Mouse (Mus musculus) hindbrain, embryonic 10.5 days (tissue): ENCODE results near the gene Olfr65. TPM values are rescaled to one million over a fixed set of nuclear protein-coding genes. Genes with fewer than 3 reads are reported as not detected.

Source experiments
- DNase-seq: peaks from one replicate; pipeline ENCODE4 v3.0.0-alpha.2; 2017; ENCODE audit warnings: low spot score
- H3K27ac ChIP-seq: fragments of 300-500 bp; sonication (generic); 2 replicates; pipeline ENCODE4 v1.5.1; 2016; ENCODE audit warnings: mild to moderate bottlenecking, moderate library complexity
- H3K27me3 ChIP-seq: fragments of 300-500 bp; sonication (generic); 2 replicates; pipeline ENCODE4 v1.6.1; 2016; ENCODE audit warnings: mild to moderate bottlenecking; ENCODE audit not compliant: poor library complexity, insufficient read depth, severe bottlenecking
- H3K36me3 ChIP-seq: fragments of 300-500 bp; sonication (generic); 2 replicates; pipeline ENCODE4 v1.6.1; 2016; ENCODE audit warnings: mild to moderate bottlenecking, moderate library complexity
- H3K4me1 ChIP-seq: fragments of 300-500 bp; sonication (generic); replicated peaks from 2 replicates; pipeline ENCODE4 v1.6.1; 2016; ENCODE audit warnings: mild to moderate bottlenecking
- H3K4me3 ChIP-seq: fragments of 300-500 bp; sonication (generic); 2 replicates; pipeline ENCODE4 v1.5.1; 2016; ENCODE audit warnings: mild to moderate bottlenecking, moderate library complexity
- H3K9me3 ChIP-seq: fragments of 300-500 bp; sonication (generic); 2 replicates; pipeline ENCODE4 v1.6.1; 2016; ENCODE audit warnings: mild to moderate bottlenecking, moderate library complexity
- WGBS: fragments of 180-500 bp; shearing (Covaris S2); methylation state at CpG from one replicate; pipeline ENCODE4 v1.1.7; 2016; 5-methylcytosine and 5-hydroxymethylcytosine counted together
- polyA plus RNA-seq: library from polyadenylated mRNA; unstranded; fragments of >200 nt; fragmentation: Nextera tagmentation; extraction: Ambion mirVana; gene quantifications from 2 replicates; pipeline ENCODE4 v1.2.1, GENCODE M21; 2016

Gene Olfr65
- polyA plus RNA-seq, 1 experiment from 2014 or later, result not detected

DNA sequence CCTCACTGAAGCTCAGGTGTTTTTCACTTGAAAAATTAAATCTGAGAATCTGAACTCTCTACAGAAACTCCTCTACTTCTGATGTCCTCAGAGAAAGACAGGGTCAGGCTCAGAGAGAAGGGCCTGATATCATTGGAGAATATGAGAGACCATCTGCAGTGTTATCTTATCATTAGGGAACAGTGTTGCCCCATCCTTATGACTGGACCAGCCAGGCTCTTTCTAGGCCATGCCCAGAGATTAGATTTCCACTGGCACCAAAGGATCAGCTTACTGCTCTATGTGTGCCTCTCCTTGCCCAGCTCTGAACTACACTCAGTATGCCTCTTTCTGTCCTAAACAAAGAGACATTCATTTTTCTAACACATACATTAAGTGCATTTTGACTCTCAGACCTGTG is 12.1 kb downstream of the Olfr65 start:
- Histone ChIP-seq H3K36me3 (no peaks in the 10 kb centered on the region), H3K27ac (no peak overlapping the region), H3K27me3 (no peaks in the 10 kb centered on the region), H3K4me1 (no peaks in the 10 kb centered on the region), H3K4me3 (no peak overlapping the region), H3K9me3 (no peaks in the 10 kb centered on the region)
- DNase-seq, result no peak

- H3K27me3 ChIP-seq, result no peaks in the 10 kb centered on the region
- H3K4me1 ChIP-seq, result no peaks in the 10 kb centered on the region
- H3K27ac ChIP-seq, result no peak within 1 kb of the TSS
- H3K4me3 ChIP-seq, result no peak within 1 kb of the TSS
- no peaks in the 10 kb centered on the region for H3K9me3 ChIP-seq
- no peaks in the 10 kb centered on the region for H3K36me3 ChIP-seq
- no peak for DNase-seq
These were observed 25.2 kb downstream of the Olfr65 start, which contains the start of gene Olfr631 for GRCm38 (mm10) chr7:103928525-103928924. Gene Olfr631 (plus strand): TSS chr7:103928825.

DNA sequence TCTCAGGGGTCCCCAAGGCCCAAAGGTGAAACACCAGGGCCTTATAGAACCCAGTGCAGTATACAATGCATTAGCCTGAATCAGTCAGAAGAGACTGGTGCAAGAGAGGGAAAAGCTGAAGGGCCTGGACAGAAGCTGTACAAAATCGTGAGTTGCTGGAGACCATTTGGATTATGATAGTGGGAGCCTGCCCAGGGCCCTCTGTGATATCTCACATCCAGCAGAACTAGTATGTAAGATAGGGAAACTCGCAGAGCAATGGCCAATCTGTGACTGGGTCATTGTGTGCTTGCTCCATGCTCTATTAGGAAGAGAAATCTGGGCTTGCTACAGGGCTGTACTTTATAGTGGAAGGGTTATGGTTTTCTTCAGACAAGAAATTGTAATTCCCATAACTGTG is 31.0 kb downstream of the Olfr65 start, which contains the start of gene Olfr632:
Gene Olfr632, plus strand, starts transcription at position 84 of the 400 bp plus-strand sequence.
- no peak for DNase-seq
- Histone ChIP-seq H3K36me3 (no peaks in the 10 kb centered on the region), H3K9me3 (no peaks in the 10 kb centered on the region), H3K27me3 (no peaks in the 10 kb centered on the region), H3K27ac (no peak within 1 kb of the TSS), H3K4me3 (no peak within 1 kb of the TSS), H3K4me1 (no peaks in the 10 kb centered on the region)
- WGBS, result 75% methylated on average over 2 of the region's 2 CpGs

DNA sequence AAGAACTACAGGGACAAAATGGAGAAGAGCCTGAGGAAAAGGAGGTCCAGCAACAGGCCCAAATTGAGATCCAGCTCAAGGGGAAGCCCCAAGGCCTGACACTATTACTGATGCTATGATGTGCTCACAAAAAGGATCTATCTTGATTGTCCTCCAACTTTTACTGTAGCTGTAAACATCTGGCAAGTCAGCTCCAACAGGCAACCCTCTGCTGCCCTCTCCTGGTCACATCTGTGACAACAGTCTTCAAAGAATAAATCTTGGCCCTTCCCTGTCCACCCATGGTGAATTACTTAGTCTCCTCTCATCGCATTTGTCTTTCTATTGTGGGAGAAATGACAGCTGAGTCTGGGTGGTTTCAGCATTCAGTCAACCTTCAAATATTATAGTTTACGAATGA is 39.4 kb downstream of the Olfr65 start:
- no peak overlapping the region for H3K27ac ChIP-seq
- no peaks in the 10 kb centered on the region for H3K27me3 ChIP-seq

GRCm38 (mm10) chr7:103944137-103944536 is 40.9 kb downstream of the Olfr65 start, which contains the start of gene Olfr633:
Gene Olfr633 (plus strand): TSS chr7:103944437.
- DNase-seq, result no peak
- no peaks in the 10 kb centered on the region for H3K27me3 ChIP-seq
- H3K36me3 ChIP-seq, result no peaks in the 10 kb centered on the region
- no peaks in the 10 kb centered on the region for H3K9me3 ChIP-seq
- H3K27ac ChIP-seq, result no peak within 1 kb of the TSS
- H3K4me1 ChIP-seq, result no peaks in the 10 kb centered on the region
- no peak within 1 kb of the TSS for H3K4me3 ChIP-seq

More for the DNA sequence above, 39.4 kb downstream of the Olfr65 start:
- DNase-seq, result peak; percentile 60
- Histone ChIP-seq H3K4me3 (no peak overlapping the region), H3K9me3 (no peaks in the 10 kb centered on the region), H3K36me3 (no peaks in the 10 kb centered on the region), H3K4me1 (no peaks in the 10 kb centered on the region)
- WGBS, result 35% methylated on average over 2 of the region's 2 CpGs

Other genes with a start within 250 kb of the Olfr65 start
- not detected in 2 replicates for gene Olfr623, start 239.8 kb upstream of the Olfr65 start, polyA plus RNA-seq
- gene Olfr624, start 232.3 kb upstream of the Olfr65 start, polyA plus RNA-seq, result 0.03 TPM in 1 of 2 replicates, not detected in the other
- not detected in 2 replicates for gene Olfr625-ps1, start 220.8 kb upstream of the Olfr65 start, polyA plus RNA-seq
- gene Olfr243, start 188.8 kb upstream of the Olfr65 start, polyA plus RNA-seq, result not detected in 2 replicates
- not detected in 2 replicates for gene Olfr628, start 173.1 kb upstream of the Olfr65 start, polyA plus RNA-seq
- not detected in 2 replicates for gene Olfr629, start 158.5 kb upstream of the Olfr65 start, polyA plus RNA-seq
- not detected in 2 replicates for gene Olfr630, start 146.2 kb upstream of the Olfr65 start, polyA plus RNA-seq
- not detected in 2 replicates for gene Olfr69, start 131.9 kb upstream of the Olfr65 start, polyA plus RNA-seq
- gene Olfr68, start 123.8 kb upstream of the Olfr65 start, polyA plus RNA-seq, result not detected in 2 replicates
- not detected in 2 replicates for gene Olfr67, start 111.7 kb upstream of the Olfr65 start, polyA plus RNA-seq
- 187 and 377 TPM in 2 replicates for gene Hbb-bt, start 89.5 kb upstream of the Olfr65 start, polyA plus RNA-seq
- 78.1 and 116 TPM in 2 replicates for gene Hbb-bs, start 75.4 kb upstream of the Olfr65 start, polyA plus RNA-seq
- 0.63 TPM in 1 of 2 replicates, not detected in the other for gene Hbb-bh2, start 63.0 kb upstream of the Olfr65 start, polyA plus RNA-seq
- gene Hbb-bh1, start 60.3 kb upstream of the Olfr65 start, polyA plus RNA-seq, result 3,568 and 4,570 TPM in 2 replicates
- gene Hbb-y, start 50.3 kb upstream of the Olfr65 start, polyA plus RNA-seq, result 8,684 and 9,134 TPM in 2 replicates
- not detected in 2 replicates for gene Olfr66, start 17.2 kb upstream of the Olfr65 start, polyA plus RNA-seq
- not detected in 2 replicates for gene Olfr64, start 9.0 kb upstream of the Olfr65 start, polyA plus RNA-seq
- gene Olfr631, start 25.3 kb downstream of the Olfr65 start, polyA plus RNA-seq, result not detected in 2 replicates
- not detected in 2 replicates for gene Olfr632, start 30.9 kb downstream of the Olfr65 start, polyA plus RNA-seq
- not detected in 2 replicates for gene Olfr633, start 41.0 kb downstream of the Olfr65 start, polyA plus RNA-seq
- gene Olfr635, start 67.7 kb downstream of the Olfr65 start, polyA plus RNA-seq, result 0.03 TPM in 1 of 2 replicates, not detected in the other
- gene Olfr638, start 95.3 kb downstream of the Olfr65 start, polyA plus RNA-seq, result not detected in 2 replicates
- 0.02 TPM in 1 of 2 replicates, not detected in the other for gene Olfr639, start 113.8 kb downstream of the Olfr65 start, polyA plus RNA-seq
- not detected in 2 replicates for gene Olfr640, start 122.1 kb downstream of the Olfr65 start, polyA plus RNA-seq
- gene Olfr641, start 132.0 kb downstream of the Olfr65 start, polyA plus RNA-seq, result not detected in 2 replicates
- gene Olfr642, start 149.2 kb downstream of the Olfr65 start, polyA plus RNA-seq, result not detected in 2 replicates
- gene 4930516K23Rik, start 158.0 kb downstream of the Olfr65 start, polyA plus RNA-seq, result not detected in 2 replicates
- gene Olfr644, start 168.4 kb downstream of the Olfr65 start, polyA plus RNA-seq, result not detected in 2 replicates
- gene Olfr645, start 182.0 kb downstream of the Olfr65 start, polyA plus RNA-seq, result not detected in 2 replicates
- not detected in 2 replicates for gene Olfr646, start 201.4 kb downstream of the Olfr65 start, polyA plus RNA-seq
- gene Ubqln5, start 226.3 kb downstream of the Olfr65 start, polyA plus RNA-seq, result not detected in 2 replicates
- not detected in 2 replicates for gene Olfr643, start 233.9 kb downstream of the Olfr65 start, polyA plus RNA-seq
- not detected in 2 replicates for gene Ubqln3, start 239.8 kb downstream of the Olfr65 start, polyA plus RNA-seq
- not detected in 2 replicates for gene Ubqlnl, start 247.1 kb downstream of the Olfr65 start, polyA plus RNA-seq